Mouse (Mus musculus): ENCODE measurements around the gene Phldb2. TPM values are rescaled to one million over a fixed set of nuclear protein-coding genes. Genes with fewer than 3 reads are reported as not detected.

The Phldb2 gene
- polyA plus RNA-seq, 1 experiment: 55.4 TPM

GRCm38 (mm10) chr16:45939436-45939835, 14.0 kb downstream of the Phldb2 start:
- H3K4me1 ChIP-seq (ENCODE audit: control insufficient read depth, insufficient read depth, low read length): peaks cover 5% of the 10 kb centered on the region; the same call in 1 of the 2 replicates

DNA sequence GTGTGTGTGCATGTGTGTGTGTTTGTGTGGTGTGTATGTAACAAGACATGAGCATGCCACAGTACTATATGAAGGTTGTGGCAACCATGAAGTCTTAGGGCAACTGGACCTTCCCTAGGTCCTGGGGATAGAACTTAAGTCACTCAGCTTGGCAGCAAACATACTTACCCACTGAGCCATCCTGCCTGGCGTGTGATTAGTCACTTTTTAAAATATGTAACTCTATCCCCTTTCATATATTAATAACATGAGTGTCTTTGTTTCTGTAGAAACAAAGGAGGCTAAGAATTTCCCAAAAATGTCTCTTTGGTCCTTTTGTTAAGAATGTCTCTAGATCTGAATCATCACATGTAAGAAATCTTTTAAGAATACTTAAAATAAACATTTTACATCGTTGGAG, 16.0 kb downstream of the Phldb2 start:
- Histone ChIP-seq H3K4me3 (ENCODE audit: insufficient read depth, low read depth, low read length) (no peak overlapping the region), H3K36me3 (ENCODE audit: control insufficient read depth, insufficient read depth, low read length) (no peaks in the 10 kb centered on the region), H3K4me1 (ENCODE audit: control insufficient read depth, insufficient read depth, low read length) (peaks cover 3% of the 10 kb centered on the region; the same call in 1 of the 2 replicates), H3K27ac (ENCODE audit: insufficient read depth, low read depth, low read length) (no peak overlapping the region), H3K27me3 (replicated peaks; ENCODE audit: control insufficient read depth, insufficient read depth, low read length) (no peaks in the 10 kb centered on the region)
- no peak for DNase-seq
- TF ChIP-seq CTCF (conservative IDR thresholded peaks at IDR 0.05; ENCODE audit: insufficient read depth, insufficient read length, low read depth, low read length): no peak
- TF ChIP-seq POLR2A (IDR thresholded peaks at IDR 0.05; ENCODE audit: low read depth, low read length): no peak
- 71% methylated on average over 2 of the region's 2 CpGs for WGBS

More at GRCm38 (mm10) chr16:45939436-45939835, 14.0 kb downstream of the Phldb2 start:
- Histone ChIP-seq H3K27me3 (replicated peaks; ENCODE audit: control insufficient read depth, insufficient read depth, low read length) (no peaks in the 10 kb centered on the region), H3K27ac (ENCODE audit: insufficient read depth, low read depth, low read length) (no peak overlapping the region), H3K36me3 (ENCODE audit: control insufficient read depth, insufficient read depth, low read length) (no peaks in the 10 kb centered on the region), H3K4me3 (ENCODE audit: insufficient read depth, low read depth, low read length) (no peak overlapping the region)
- no peak for DNase-seq
- TF ChIP-seq POLR2A (IDR thresholded peaks at IDR 0.05; ENCODE audit: low read depth, low read length) (no peak), CTCF (conservative IDR thresholded peaks at IDR 0.05; ENCODE audit: insufficient read depth, insufficient read length, low read depth, low read length) (peak; percentile 29; the same call in 1 of the 2 replicates)
- WGBS: 95% methylated on average over 3 of the region's 3 CpGs

DNA sequence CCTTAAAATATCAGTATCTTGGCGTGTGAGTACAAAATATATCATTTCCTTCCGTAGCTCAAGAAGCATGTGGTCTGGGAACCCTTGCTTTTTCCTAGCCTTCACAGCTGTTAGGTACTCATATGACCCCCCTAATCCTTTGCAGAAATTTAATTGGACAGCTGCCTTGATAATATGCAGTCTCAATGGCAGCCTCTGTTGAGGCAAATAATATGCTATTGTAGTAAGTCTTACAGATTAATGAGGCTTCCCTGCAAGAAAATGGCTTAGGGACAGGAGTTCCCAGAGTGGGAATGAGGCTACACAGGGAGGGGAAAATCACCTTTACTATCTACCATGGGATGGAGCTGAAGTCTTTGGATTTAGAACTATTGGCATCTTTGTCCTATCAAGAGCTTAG, 16.9 kb downstream of the Phldb2 start:
- TF ChIP-seq CTCF (conservative IDR thresholded peaks at IDR 0.05; ENCODE audit: insufficient read depth, insufficient read length, low read depth, low read length) (no peak), POLR2A (IDR thresholded peaks at IDR 0.05; ENCODE audit: low read depth, low read length) (no peak)
- no peaks in the 10 kb centered on the region; the same call in 1 of the 2 replicates for H3K4me1 ChIP-seq (ENCODE audit: control insufficient read depth, insufficient read depth, low read length)
- no peaks in the 10 kb centered on the region for H3K36me3 ChIP-seq (ENCODE audit: control insufficient read depth, insufficient read depth, low read length)
- no peaks in the 10 kb centered on the region for H3K27me3 ChIP-seq (replicated peaks; ENCODE audit: control insufficient read depth, insufficient read depth, low read length)
- no peak overlapping the region for H3K4me3 ChIP-seq (ENCODE audit: insufficient read depth, low read depth, low read length)
- no peak for DNase-seq
- H3K27ac ChIP-seq (ENCODE audit: insufficient read depth, low read depth, low read length): no peak overlapping the region
- WGBS: 75% methylated on average over 2 of the region's 2 CpGs

- 62% methylated on average over 3 of the region's 3 CpGs for WGBS
- Histone ChIP-seq H3K4me3 (ENCODE audit: insufficient read depth, low read depth, low read length) (no peak overlapping the region), H3K27me3 (replicated peaks; ENCODE audit: control insufficient read depth, insufficient read depth, low read length) (no peaks in the 10 kb centered on the region), H3K36me3 (ENCODE audit: control insufficient read depth, insufficient read depth, low read length) (no peaks in the 10 kb centered on the region), H3K4me1 (ENCODE audit: control insufficient read depth, insufficient read depth, low read length) (no peaks in the 10 kb centered on the region; the same call in 1 of the 2 replicates), H3K27ac (ENCODE audit: insufficient read depth, low read depth, low read length) (no peak overlapping the region)
- no peak for DNase-seq
- no peak for TF ChIP-seq CTCF (conservative IDR thresholded peaks at IDR 0.05; ENCODE audit: insufficient read depth, insufficient read length, low read depth, low read length)
- TF ChIP-seq POLR2A (IDR thresholded peaks at IDR 0.05; ENCODE audit: low read depth, low read length): no peak
Measured at GRCm38 (mm10) chr16:45935956-45936483, 17.4 kb downstream of the Phldb2 start.

GRCm38 (mm10) chr16:45934721-45935407, 18.5 kb downstream of the Phldb2 start:
- WGBS: 67% methylated on average over 2 of the region's 2 CpGs
- no peaks in the 10 kb centered on the region for H3K36me3 ChIP-seq (ENCODE audit: control insufficient read depth, insufficient read depth, low read length)
- H3K4me3 ChIP-seq (ENCODE audit: insufficient read depth, low read depth, low read length): no peak overlapping the region
- TF ChIP-seq POLR2A (IDR thresholded peaks at IDR 0.05; ENCODE audit: low read depth, low read length) (no peak), CTCF (conservative IDR thresholded peaks at IDR 0.05; ENCODE audit: insufficient read depth, insufficient read length, low read depth, low read length) (no peak)
- H3K27ac ChIP-seq (ENCODE audit: insufficient read depth, low read depth, low read length): no peak overlapping the region
- no peaks in the 10 kb centered on the region for H3K27me3 ChIP-seq (replicated peaks; ENCODE audit: control insufficient read depth, insufficient read depth, low read length)
- H3K4me1 ChIP-seq (ENCODE audit: control insufficient read depth, insufficient read depth, low read length): no peaks in the 10 kb centered on the region; the same call in 1 of the 2 replicates
- no peak for DNase-seq

GRCm38 (mm10) chr16:45930308-45930707, 23.1 kb downstream of the Phldb2 start:
- 82% methylated on average over 3 of the region's 3 CpGs for WGBS
- Histone ChIP-seq H3K4me1 (ENCODE audit: control insufficient read depth, insufficient read depth, low read length) (peaks cover 6% of the 10 kb centered on the region; the same call in 1 of the 2 replicates), H3K4me3 (ENCODE audit: insufficient read depth, low read depth, low read length) (no peak overlapping the region), H3K27ac (ENCODE audit: insufficient read depth, low read depth, low read length) (no peak overlapping the region), H3K27me3 (replicated peaks; ENCODE audit: control insufficient read depth, insufficient read depth, low read length) (no peaks in the 10 kb centered on the region), H3K36me3 (ENCODE audit: control insufficient read depth, insufficient read depth, low read length) (no peaks in the 10 kb centered on the region)
- DNase-seq: no peak
- TF ChIP-seq POLR2A (IDR thresholded peaks at IDR 0.05; ENCODE audit: low read depth, low read length) (no peak), CTCF (conservative IDR thresholded peaks at IDR 0.05; ENCODE audit: insufficient read depth, insufficient read length, low read depth, low read length) (no peak)

GRCm38 (mm10) chr16:45928090-45928489, 25.3 kb downstream of the Phldb2 start:
- no peak for DNase-seq
- Histone ChIP-seq H3K27ac (ENCODE audit: insufficient read depth, low read depth, low read length) (no peak overlapping the region), H3K36me3 (ENCODE audit: control insufficient read depth, insufficient read depth, low read length) (no peaks in the 10 kb centered on the region), H3K27me3 (replicated peaks; ENCODE audit: control insufficient read depth, insufficient read depth, low read length) (no peaks in the 10 kb centered on the region), H3K4me1 (ENCODE audit: control insufficient read depth, insufficient read depth, low read length) (peaks cover 17% of the 10 kb centered on the region), H3K4me3 (ENCODE audit: insufficient read depth, low read depth, low read length) (no peak overlapping the region)
- TF ChIP-seq POLR2A (IDR thresholded peaks at IDR 0.05; ENCODE audit: low read depth, low read length) (no peak), CTCF (conservative IDR thresholded peaks at IDR 0.05; ENCODE audit: insufficient read depth, insufficient read length, low read depth, low read length) (no peak)
- WGBS: 69% methylated on average over 4 of the region's 4 CpGs
